Mouse (Mus musculus): ENCODE data around the gene Pip5k1c. TPM values are rescaled to one million over a fixed set of nuclear protein-coding genes. Genes with fewer than 3 reads are reported as not detected.

Pip5k1c gene
- polyA plus RNA-seq, 1 experiment from 2014 or later, result 74.9 TPM

- no peak for ATAC-seq (replicated peaks; ENCODE audit: low FRiP score)
- peaks cover 6% of the 10 kb centered on the region; the same call in 1 of the 2 replicates for H3K36me3 ChIP-seq (ENCODE audit: control insufficient read depth, insufficient read depth, low read length)
- H3K27me3 ChIP-seq (ENCODE audit: control insufficient read depth, insufficient read depth, low read length), result no peaks in the 10 kb centered on the region
- no peak overlapping the region for H3K4me2 ChIP-seq (ENCODE audit: low read depth, low read length, severe bottlenecking)
- H3K9me3 ChIP-seq (ENCODE audit: control insufficient read depth, low read length), result no peaks in the 10 kb centered on the region
- H3K4me1 ChIP-seq (replicated peaks; ENCODE audit: control insufficient read depth, insufficient read depth, low read length), result peaks cover 4% of the 10 kb centered on the region; the same call in 1 of the 2 replicates
- H3K27ac ChIP-seq (ENCODE audit: low read depth, low read length), result no peak overlapping the region
- no peak overlapping the region for H3K9ac ChIP-seq (ENCODE audit: low read length)
- WGBS, result 97% methylated on average over 21 of the region's 21 CpGs
- no peak overlapping the region for H3K4me3 ChIP-seq (ENCODE audit: low read depth, low read length)
- no peak for DNase-seq (ENCODE audit: low spot score)
These were observed 20.4 kb upstream of the Pip5k1c start for GRCm38 (mm10) chr10:81272356-81272755.

- no peaks in the 10 kb centered on the region; the same call in 1 of the 2 replicates for H3K4me1 ChIP-seq (replicated peaks; ENCODE audit: control insufficient read depth, insufficient read depth, low read length)
- no peak overlapping the region for H3K27ac ChIP-seq (ENCODE audit: low read depth, low read length)
- no peak for ATAC-seq (replicated peaks; ENCODE audit: low FRiP score)
- H3K4me2 ChIP-seq (ENCODE audit: low read depth, low read length, severe bottlenecking), result no peak overlapping the region
- 95% methylated on average over 19 of the region's 19 CpGs for WGBS
- H3K9me3 ChIP-seq (ENCODE audit: control insufficient read depth, low read length), result no peaks in the 10 kb centered on the region
- DNase-seq (ENCODE audit: low spot score), result no peak
- no peak overlapping the region for H3K4me3 ChIP-seq (ENCODE audit: low read depth, low read length)
- peaks cover 6% of the 10 kb centered on the region; the same call in 1 of the 2 replicates for H3K36me3 ChIP-seq (ENCODE audit: control insufficient read depth, insufficient read depth, low read length)
- H3K27me3 ChIP-seq (ENCODE audit: control insufficient read depth, insufficient read depth, low read length), result no peaks in the 10 kb centered on the region
- no peak overlapping the region for H3K9ac ChIP-seq (ENCODE audit: low read length)
These were observed 18.9 kb upstream of the Pip5k1c start for GRCm38 (mm10) chr10:81273842-81274241.

- Histone ChIP-seq H3K4me3 (ENCODE audit: low read depth, low read length) (no peak overlapping the region), H3K27ac (ENCODE audit: low read depth, low read length) (no peak overlapping the region), H3K4me2 (ENCODE audit: low read depth, low read length, severe bottlenecking) (no peak overlapping the region), H3K4me1 (replicated peaks; ENCODE audit: control insufficient read depth, insufficient read depth, low read length) (no peaks in the 10 kb centered on the region), H3K36me3 (ENCODE audit: control insufficient read depth, insufficient read depth, low read length) (peaks cover 2% of the 10 kb centered on the region; the same call in 1 of the 2 replicates), H3K27me3 (ENCODE audit: control insufficient read depth, insufficient read depth, low read length) (no peaks in the 10 kb centered on the region), H3K9ac (ENCODE audit: low read length) (no peak overlapping the region), H3K9me3 (ENCODE audit: control insufficient read depth, low read length) (no peaks in the 10 kb centered on the region)
- DNase-seq (ENCODE audit: low spot score), result no peak
- 78% methylated on average over 22 of the region's 22 CpGs for WGBS
- no peak for ATAC-seq (replicated peaks; ENCODE audit: low FRiP score)
These were observed 15.1 kb upstream of the Pip5k1c start for GRCm38 (mm10) chr10:81277676-81278075.

- ATAC-seq (replicated peaks; ENCODE audit: low FRiP score), result no peak
- peaks cover 5% of the 10 kb centered on the region for H3K27me3 ChIP-seq (ENCODE audit: control insufficient read depth, insufficient read depth, low read length)
- no peak overlapping the region for H3K4me2 ChIP-seq (ENCODE audit: low read depth, low read length, severe bottlenecking)
- no peaks in the 10 kb centered on the region for H3K36me3 ChIP-seq (ENCODE audit: control insufficient read depth, insufficient read depth, low read length)
- no peaks in the 10 kb centered on the region for H3K4me1 ChIP-seq (replicated peaks; ENCODE audit: control insufficient read depth, insufficient read depth, low read length)
- H3K9ac ChIP-seq (ENCODE audit: low read length), result no peak overlapping the region
- H3K4me3 ChIP-seq (ENCODE audit: low read depth, low read length), result no peak overlapping the region
- no peak overlapping the region for H3K27ac ChIP-seq (ENCODE audit: low read depth, low read length)
- DNase-seq (ENCODE audit: low spot score), result no peak
- H3K9me3 ChIP-seq (ENCODE audit: control insufficient read depth, low read length), result no peaks in the 10 kb centered on the region
- 49% methylated on average over 10 of the region's 10 CpGs for WGBS
These were observed 13.3 kb upstream of the Pip5k1c start for GRCm38 (mm10) chr10:81279496-81279895.

GRCm38 (mm10) chr10:81284189-81284588, 8.6 kb upstream of the Pip5k1c start:
- Histone ChIP-seq H3K36me3 (ENCODE audit: control insufficient read depth, insufficient read depth, low read length) (no peaks in the 10 kb centered on the region), H3K9me3 (ENCODE audit: control insufficient read depth, low read length) (no peaks in the 10 kb centered on the region), H3K9ac (ENCODE audit: low read length) (no peak overlapping the region), H3K27me3 (ENCODE audit: control insufficient read depth, insufficient read depth, low read length) (peaks cover 12% of the 10 kb centered on the region), H3K4me1 (replicated peaks; ENCODE audit: control insufficient read depth, insufficient read depth, low read length) (peaks cover 2% of the 10 kb centered on the region; the same call in 1 of the 2 replicates), H3K4me2 (ENCODE audit: low read depth, low read length, severe bottlenecking) (no peak overlapping the region), H3K27ac (ENCODE audit: low read depth, low read length) (no peak overlapping the region), H3K4me3 (ENCODE audit: low read depth, low read length) (no peak overlapping the region)
- DNase-seq (ENCODE audit: low spot score), result no peak
- ATAC-seq (replicated peaks; ENCODE audit: low FRiP score), result no peak
- WGBS, result 69% methylated on average over 6 of the region's 6 CpGs

- WGBS, result 12% methylated on average over 17 of the region's 17 CpGs
- Histone ChIP-seq H3K9me3 (ENCODE audit: control insufficient read depth, low read length) (no peaks in the 10 kb centered on the region), H3K27ac (ENCODE audit: low read depth, low read length) (no peak overlapping the region), H3K36me3 (ENCODE audit: control insufficient read depth, insufficient read depth, low read length) (no peaks in the 10 kb centered on the region), H3K9ac (ENCODE audit: low read length) (no peak overlapping the region), H3K27me3 (ENCODE audit: control insufficient read depth, insufficient read depth, low read length) (peaks cover 15% of the 10 kb centered on the region), H3K4me2 (ENCODE audit: low read depth, low read length, severe bottlenecking) (peak overlapping the region; percentile 9; the same call in 1 of the 2 replicates), H3K4me3 (ENCODE audit: low read depth, low read length) (peak overlapping the region; percentile 45; the same call in 1 of the 2 replicates), H3K4me1 (replicated peaks; ENCODE audit: control insufficient read depth, insufficient read depth, low read length) (peaks cover 2% of the 10 kb centered on the region; the same call in 1 of the 2 replicates)
- DNase-seq (ENCODE audit: low spot score) (no peak), ATAC-seq (replicated peaks; ENCODE audit: low FRiP score) (no peak)
These were observed 8.0 kb upstream of the Pip5k1c start for GRCm38 (mm10) chr10:81284719-81285118.

- H3K36me3 ChIP-seq (ENCODE audit: control insufficient read depth, insufficient read depth, low read length), result no peaks in the 10 kb centered on the region
- H3K4me3 ChIP-seq (ENCODE audit: low read depth, low read length), result peak overlapping the region; percentile 45
- no peak overlapping the region for H3K27ac ChIP-seq (ENCODE audit: low read depth, low read length)
- H3K27me3 ChIP-seq (ENCODE audit: control insufficient read depth, insufficient read depth, low read length), result peaks cover 26% of the 10 kb centered on the region
- H3K4me1 ChIP-seq (replicated peaks; ENCODE audit: control insufficient read depth, insufficient read depth, low read length), result peaks cover 5% of the 10 kb centered on the region; the same call in 1 of the 2 replicates
- DNase-seq (ENCODE audit: low spot score) (peak; percentile 96), ATAC-seq (replicated peaks; ENCODE audit: low FRiP score) (peak; percentile 76)
- H3K9ac ChIP-seq (ENCODE audit: low read length), result peak overlapping the region; percentile 69
- no peaks in the 10 kb centered on the region for H3K9me3 ChIP-seq (ENCODE audit: control insufficient read depth, low read length)
- peak overlapping the region; percentile 80 for H3K4me2 ChIP-seq (ENCODE audit: low read depth, low read length, severe bottlenecking)
- WGBS, result 3% methylated on average over 54 of the region's 54 CpGs
These were observed 6.9 kb upstream of the Pip5k1c start for GRCm38 (mm10) chr10:81285694-81286450.

- no peak for DNase-seq (ENCODE audit: low spot score)
- no peak overlapping the region for H3K4me3 ChIP-seq (ENCODE audit: low read depth, low read length)
- peaks cover 32% of the 10 kb centered on the region for H3K27me3 ChIP-seq (ENCODE audit: control insufficient read depth, insufficient read depth, low read length)
- no peaks in the 10 kb centered on the region for H3K9me3 ChIP-seq (ENCODE audit: control insufficient read depth, low read length)
- H3K9ac ChIP-seq (ENCODE audit: low read length), result no peak overlapping the region
- no peak overlapping the region; the same call in 1 of the 2 replicates for H3K4me2 ChIP-seq (ENCODE audit: low read depth, low read length, severe bottlenecking)
- no peak overlapping the region for H3K27ac ChIP-seq (ENCODE audit: low read depth, low read length)
- peaks cover 5% of the 10 kb centered on the region; the same call in 1 of the 2 replicates for H3K4me1 ChIP-seq (replicated peaks; ENCODE audit: control insufficient read depth, insufficient read depth, low read length)
- 49% methylated on average over 6 of the region's 6 CpGs for WGBS
- H3K36me3 ChIP-seq (ENCODE audit: control insufficient read depth, insufficient read depth, low read length), result no peaks in the 10 kb centered on the region
- ATAC-seq (replicated peaks; ENCODE audit: low FRiP score), result no peak
These were observed 6.2 kb upstream of the Pip5k1c start for GRCm38 (mm10) chr10:81286586-81286985.

Data from forebrain, embryonic 11.5 days (tissue).